Mouse (Mus musculus) ovary, adult 2 months (tissue): Measurements from ENCODE around the gene Dnajc25. TPM values are rescaled to one million over a fixed set of nuclear protein-coding genes. Genes with fewer than 3 reads are reported as not detected.

Experiments
- polyA plus RNA-seq: library from polyadenylated mRNA; depleted of rRNA; stranded (reverse); fragments of >200 nt; gene quantifications from 2 replicates; pipeline ENCODE4 v1.2.3, GENCODE M21; 2012; rRNA removed

Dnajc25 gene
- 10.8 and 13.4 TPM in 2 replicates for polyA plus RNA-seq

DNA sequence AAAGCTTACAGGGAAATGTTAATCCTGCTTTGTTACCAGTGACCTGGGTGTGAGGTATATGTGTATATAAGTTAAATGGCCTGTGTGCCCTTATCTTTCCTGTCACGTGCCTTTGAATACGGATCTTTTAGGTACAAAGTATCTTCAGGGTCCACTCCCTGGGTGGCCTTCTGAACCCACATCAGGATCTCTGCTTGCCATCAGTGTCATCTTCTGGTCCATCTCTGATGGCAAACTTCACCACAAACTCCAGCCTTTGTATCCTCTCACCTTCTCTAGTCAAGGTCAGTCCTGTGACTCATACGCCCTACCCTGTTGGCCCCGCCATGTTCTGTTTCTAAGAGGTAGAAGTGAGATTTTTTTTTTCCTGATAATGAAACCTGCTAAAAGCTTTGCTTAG lies at the start of gene Dnajc25:
Gene Dnajc25 (plus strand): TSS at position 301 of the 400 bp plus-strand sequence.

DNA sequence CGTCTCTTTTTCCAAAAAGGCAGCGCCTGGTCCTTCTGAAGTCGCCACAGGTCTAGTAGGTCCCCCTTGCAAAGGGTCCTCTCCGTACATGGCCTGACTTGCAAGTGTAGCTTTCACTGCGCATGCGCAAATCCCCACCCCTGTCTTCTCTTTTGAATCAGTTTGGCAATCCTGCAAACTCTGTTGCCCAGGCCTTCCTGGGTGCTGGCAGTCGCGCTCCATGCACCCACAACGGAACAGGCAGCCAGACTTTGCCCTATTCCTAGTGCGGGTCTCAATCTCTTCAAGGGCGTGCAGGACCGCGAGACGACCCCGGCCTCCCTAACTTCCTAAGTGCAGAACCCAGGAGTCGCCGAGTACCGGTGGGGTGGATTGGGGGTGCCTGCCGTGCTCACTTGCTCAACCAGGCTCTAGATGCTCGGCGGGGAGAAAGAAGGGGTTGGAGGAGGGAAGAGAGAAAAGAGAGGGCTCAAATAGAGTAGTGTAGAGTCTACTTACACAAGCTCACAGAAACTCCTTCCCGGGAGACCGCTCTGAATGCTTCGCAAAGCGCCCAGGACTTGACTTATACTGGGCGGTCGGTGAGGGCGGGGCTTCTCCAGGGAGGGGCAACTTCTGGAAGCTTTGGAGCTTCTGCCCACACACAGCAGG lies 8.2 kb upstream of the Dnajc25 start, which contains the start of gene Ptgr1:
Gene Ptgr1 (minus strand): TSS at position 580 of the 651 bp plus-strand sequence.

DNA sequence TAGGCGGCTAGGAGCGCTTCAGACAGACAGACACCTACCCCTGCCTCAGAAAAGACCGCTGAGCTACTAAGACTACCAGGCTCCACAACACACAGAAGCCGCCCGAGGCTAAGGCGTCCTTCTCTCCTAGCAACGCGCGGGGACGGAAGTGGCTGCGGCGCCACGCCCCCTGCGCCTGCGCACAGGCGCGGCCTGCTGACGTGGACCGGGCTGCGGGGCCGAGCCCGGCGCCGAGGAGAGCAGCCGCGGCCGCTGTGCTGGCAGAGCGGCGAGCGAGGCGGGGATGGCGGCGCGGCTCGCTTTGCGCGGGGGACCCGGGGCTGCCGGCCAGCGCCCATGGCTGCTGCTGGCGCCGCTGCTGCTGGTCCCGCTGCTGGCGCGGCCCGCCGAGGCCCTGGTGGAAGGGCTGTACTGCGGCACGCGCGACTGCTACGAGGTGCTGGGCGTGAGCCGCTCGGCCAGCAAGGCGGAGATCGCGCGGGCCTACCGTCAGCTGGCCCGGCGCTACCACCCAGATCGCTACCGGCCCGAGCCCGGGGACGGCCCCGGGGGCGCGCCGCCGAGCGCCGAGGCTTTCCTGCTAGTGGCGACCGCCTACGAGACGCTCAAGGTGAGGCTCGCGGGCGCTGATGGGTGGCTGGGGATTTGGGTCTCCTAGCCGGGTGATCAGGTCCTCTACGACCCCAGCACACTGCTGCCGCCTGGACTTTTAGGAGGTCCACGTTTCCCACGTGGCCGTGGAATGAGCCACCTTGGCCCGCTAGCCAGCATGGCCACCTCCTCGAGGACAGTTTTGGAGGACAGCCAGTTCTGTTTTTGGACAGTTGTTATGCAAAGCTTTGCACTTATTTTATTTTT lies 8.3 kb downstream of the Dnajc25 start, which contains the start of gene Gm20503:
Gene Gm20503 (plus strand): TSS at position 263 of the 858 bp plus-strand sequence.

DNA sequence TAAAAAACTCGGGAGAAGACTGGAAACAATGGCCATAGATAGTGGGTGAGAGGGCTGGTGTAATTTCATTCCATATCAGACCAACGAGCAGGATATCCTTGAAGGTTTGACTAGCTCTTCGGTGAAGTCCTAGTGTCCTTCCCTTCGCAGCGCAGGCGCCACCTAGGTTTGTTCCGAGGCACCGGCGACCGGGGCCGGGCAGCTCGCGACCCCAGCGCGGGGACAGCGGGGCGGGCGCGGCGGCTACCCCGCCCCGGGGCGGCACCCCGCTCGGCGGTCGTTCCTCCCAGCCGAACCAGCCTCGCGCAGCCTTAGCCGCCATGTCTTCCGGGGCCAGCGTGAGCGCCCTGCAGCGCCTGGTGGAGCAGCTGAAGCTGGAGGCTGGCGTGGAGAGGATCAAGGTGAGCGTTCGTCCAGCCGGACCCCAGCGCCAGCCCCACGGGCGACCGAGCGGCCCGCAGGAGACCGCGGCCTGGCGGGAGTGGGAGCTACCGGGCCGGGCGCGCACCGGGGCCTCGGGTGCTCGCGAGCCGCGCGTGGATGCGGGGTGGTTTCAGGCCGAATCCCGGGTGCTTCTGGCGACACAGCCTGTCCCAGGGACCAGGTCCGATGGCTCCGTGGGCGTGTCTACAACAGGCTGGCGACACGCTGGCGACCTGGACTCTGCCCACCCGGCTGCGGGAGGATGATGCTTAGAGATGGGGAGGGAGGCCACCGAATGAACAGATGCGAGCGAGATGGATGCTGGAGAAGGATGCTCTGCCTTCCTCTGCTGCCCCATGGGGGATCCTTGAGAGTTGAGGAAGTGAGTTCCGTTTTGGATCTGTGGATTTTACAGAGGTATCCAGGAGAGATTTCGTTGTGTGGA lies 40.3 kb downstream of the Dnajc25 start, which contains the start of gene Gng10:
Gene Gng10 (plus strand): TSS at position 171 of the 868 bp plus-strand sequence.

Other genes with a start within 250 kb of the Dnajc25 start
- not detected in 2 replicates for gene Olfr267, start 207.3 kb upstream of the Dnajc25 start, polyA plus RNA-seq
- gene Ecpas, start 82.3 kb upstream of the Dnajc25 start, polyA plus RNA-seq, result 29.6 and 63.9 TPM in 2 replicates
- gene Zkscan16, start 51.4 kb upstream of the Dnajc25 start, polyA plus RNA-seq, result 0.07 and 0.10 TPM in 2 replicates
- 3.4 and 5.4 TPM in 2 replicates for gene Ptgr1, start 7.9 kb upstream of the Dnajc25 start, polyA plus RNA-seq
- 5.0 TPM in 1 of 2 replicates, not detected in the other for gene Gm20503, start 8.1 kb downstream of the Dnajc25 start, polyA plus RNA-seq
- gene Gng10, start 40.0 kb downstream of the Dnajc25 start, polyA plus RNA-seq, result 27.6 and 29.4 TPM in 2 replicates
- not detected in 2 replicates for gene AI481877, start 143.9 kb downstream of the Dnajc25 start, polyA plus RNA-seq
- 31.5 and 53.5 TPM in 2 replicates for gene Ugcg, start 194.2 kb downstream of the Dnajc25 start, polyA plus RNA-seq